Mouse (Mus musculus) heart, adult 2 months (tissue): ENCODE measurements at regions not wholly inside any gene's neighbourhood (a gene's known extent, or its start where the extent isn't known, plus 50 kb on each side); places are given as distances from the start of the nearest gene placed in this dataset.

Source experiments
- CTCF ChIP-seq: fragments of 200-600 bp; IDR thresholded peaks from 2 replicates; pipeline ENCODE4 v1.8.1; 2022; ENCODE audit warnings: antibody characterized with exemption, mild to moderate bottlenecking, moderate library complexity
- EP300 ChIP-seq: fragments of 200-500 bp; IDR thresholded peaks from 2 replicates; pipeline ENCODE4 v1.6.1; 2011; ENCODE audit warnings: low read depth, low read length, control low read depth; ENCODE audit not compliant: insufficient read depth

DNA sequence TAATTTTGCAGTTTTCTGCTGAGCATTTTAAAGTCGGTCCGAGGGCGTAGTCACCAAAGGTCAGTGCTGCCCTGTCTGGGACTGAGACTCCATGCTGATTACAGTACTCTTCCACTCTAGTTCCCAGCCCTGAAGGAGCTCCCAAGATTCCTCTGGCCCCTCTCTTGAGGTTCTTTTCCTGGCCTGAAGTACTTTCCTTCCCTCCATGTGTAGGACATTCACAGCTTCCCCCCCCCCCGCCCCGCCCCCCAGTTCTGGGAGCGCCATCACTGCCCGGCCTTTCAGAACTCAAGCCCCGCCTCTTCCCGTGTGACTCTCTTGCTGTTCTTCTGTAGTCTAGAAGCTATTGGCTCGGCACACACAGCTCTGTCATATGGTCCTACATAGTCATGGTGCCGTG is 271.5 kb downstream of the Matn1 start:
- no peak for TF ChIP-seq CTCF
- TF ChIP-seq EP300 = no peak
